Mouse (Mus musculus) G1E (cell line): ENCODE measurements around the gene Fyco1.

Source experiments
- CTCF ChIP-seq: IDR thresholded peaks from 2 replicates; pipeline ENCODE4 v1.5.1; 2012; ENCODE audit warnings: low read depth, low read length, inconsistent platforms, mixed read lengths
- GATA1 ChIP-seq: IDR thresholded peaks from 2 replicates; pipeline ENCODE4 v1.6.1; 2012; ENCODE audit warnings: borderline replicate concordance, low read length, inconsistent platforms, mixed read lengths
- TAL1 ChIP-seq: conservative IDR thresholded peaks from 2 replicates; pipeline ENCODE4 v1.6.1; 2012; ENCODE audit warnings: low read depth, low read length, inconsistent platforms, mixed read lengths

GRCm38 (mm10) chr9:123758645-123759044 is 93.1 kb downstream of the Fyco1 start:
- TF ChIP-seq TAL1 = no peak
- TF ChIP-seq CTCF = no peak
- TF ChIP-seq GATA1 = no peak
